Mouse (Mus musculus): ENCODE data around the gene Metrn. TPM values are rescaled to one million over a fixed set of nuclear protein-coding genes. Genes with fewer than 3 reads are reported as not detected.

Gene Metrn
- polyA plus RNA-seq, 1 experiment from 2014 or later = 11.9 TPM

GRCm38 (mm10) chr17:25762591-25762990, 34.3 kb downstream of the Metrn start:
- H3K4me1 ChIP-seq (ENCODE audit: insufficient read depth) = no peaks in the 10 kb centered on the region
- H3K9ac ChIP-seq (replicated peaks) = no peak overlapping the region
- ATAC-seq (no peak), DNase-seq (no peak)
- H3K27me3 ChIP-seq (ENCODE audit: insufficient read depth, low read length) = no peaks in the 10 kb centered on the region
- no peak overlapping the region for H3K4me3 ChIP-seq (ENCODE audit: low read depth, low read length)
- WGBS (ENCODE audit: insufficient replicate concordance) = 28% methylated on average over 3 of the region's 3 CpGs
- H3K4me2 ChIP-seq (ENCODE audit: low read depth, low read length) = no peak overlapping the region
- H3K36me3 ChIP-seq (replicated peaks; ENCODE audit: insufficient read depth, low read length) = no peaks in the 10 kb centered on the region
- H3K9me3 ChIP-seq (ENCODE audit: low read length) = no peaks in the 10 kb centered on the region
- H3K27ac ChIP-seq (ENCODE audit: low read depth) = no peak overlapping the region
- no peak for TF ChIP-seq CTCF (IDR thresholded peaks at IDR 0.05; ENCODE audit: low read depth)
- no peak for TF ChIP-seq EP300 (IDR thresholded peaks at IDR 0.05; ENCODE audit: low read depth)

- DNase-seq (peak; percentile 7), ATAC-seq (no peak)
- TF ChIP-seq CTCF (IDR thresholded peaks at IDR 0.05; ENCODE audit: low read depth) (no peak), EP300 (IDR thresholded peaks at IDR 0.05; ENCODE audit: low read depth) (no peak)
- 0 out of 2 replicates have a peak, but pooled peaks cover 3% of the 10 kb centered on the region for H3K27me3 ChIP-seq (ENCODE audit: insufficient read depth, low read length)
- H3K36me3 ChIP-seq (replicated peaks; ENCODE audit: insufficient read depth, low read length) = no peaks in the 10 kb centered on the region
- H3K4me3 ChIP-seq (ENCODE audit: low read depth, low read length) = no peak overlapping the region
- no peaks in the 10 kb centered on the region for H3K4me1 ChIP-seq (ENCODE audit: insufficient read depth)
- WGBS (ENCODE audit: insufficient replicate concordance) = 51% methylated on average over 4 of the region's 4 CpGs
- no peaks in the 10 kb centered on the region for H3K9me3 ChIP-seq (ENCODE audit: low read length)
- no peak overlapping the region for H3K27ac ChIP-seq (ENCODE audit: low read depth)
- H3K9ac ChIP-seq (replicated peaks) = no peak overlapping the region
- H3K4me2 ChIP-seq (ENCODE audit: low read depth, low read length) = no peak overlapping the region
Observed at GRCm38 (mm10) chr17:25761561-25761970, 35.4 kb downstream of the Metrn start.

- Histone ChIP-seq H3K4me2 (ENCODE audit: low read depth, low read length) (no peak overlapping the region), H3K9me3 (ENCODE audit: low read length) (no peaks in the 10 kb centered on the region), H3K9ac (replicated peaks) (no peak overlapping the region), H3K4me1 (ENCODE audit: insufficient read depth) (no peaks in the 10 kb centered on the region), H3K4me3 (ENCODE audit: low read depth, low read length) (no peak overlapping the region), H3K36me3 (replicated peaks; ENCODE audit: insufficient read depth, low read length) (no peaks in the 10 kb centered on the region), H3K27ac (ENCODE audit: low read depth) (no peak overlapping the region), H3K27me3 (ENCODE audit: insufficient read depth, low read length) (0 out of 2 replicates have a peak, but pooled peaks cover 3% of the 10 kb centered on the region)
- DNase-seq (no peak), ATAC-seq (no peak)
- WGBS (ENCODE audit: insufficient replicate concordance) = 61% methylated on average over 8 of the region's 8 CpGs
- TF ChIP-seq EP300 (IDR thresholded peaks at IDR 0.05; ENCODE audit: low read depth) (no peak), CTCF (IDR thresholded peaks at IDR 0.05; ENCODE audit: low read depth) (no peak)
Observed at GRCm38 (mm10) chr17:25760148-25760547, 36.8 kb downstream of the Metrn start.

- ATAC-seq = no peak
- 0 out of 2 replicates have a peak, but pooled peaks cover 3% of the 10 kb centered on the region for H3K27me3 ChIP-seq (ENCODE audit: insufficient read depth, low read length)
- no peaks in the 10 kb centered on the region for H3K4me1 ChIP-seq (ENCODE audit: insufficient read depth)
- H3K36me3 ChIP-seq (replicated peaks; ENCODE audit: insufficient read depth, low read length) = no peaks in the 10 kb centered on the region
- H3K4me2 ChIP-seq (ENCODE audit: low read depth, low read length) = no peak overlapping the region
- 55% methylated on average over 3 of the region's 3 CpGs for WGBS (ENCODE audit: insufficient replicate concordance)
- DNase-seq = no peak
- TF ChIP-seq CTCF (IDR thresholded peaks at IDR 0.05; ENCODE audit: low read depth) = no peak
- no peak for TF ChIP-seq EP300 (IDR thresholded peaks at IDR 0.05; ENCODE audit: low read depth)
- no peaks in the 10 kb centered on the region for H3K9me3 ChIP-seq (ENCODE audit: low read length)
- H3K4me3 ChIP-seq (ENCODE audit: low read depth, low read length) = no peak overlapping the region
- no peak overlapping the region for H3K9ac ChIP-seq (replicated peaks)
- H3K27ac ChIP-seq (ENCODE audit: low read depth) = no peak overlapping the region
Observed at GRCm38 (mm10) chr17:25757691-25758090, 39.2 kb downstream of the Metrn start.

GRCm38 (mm10) chr17:25756378-25757242, 40.3 kb downstream of the Metrn start:
- H3K27ac ChIP-seq (ENCODE audit: low read depth) = no peak overlapping the region
- ATAC-seq = peak; percentile 7; the same call in 1 of the 2 replicates
- no peak for DNase-seq
- TF ChIP-seq CTCF (IDR thresholded peaks at IDR 0.05; ENCODE audit: low read depth) = no peak
- TF ChIP-seq EP300 (IDR thresholded peaks at IDR 0.05; ENCODE audit: low read depth) = no peak
- no peak overlapping the region for H3K4me2 ChIP-seq (ENCODE audit: low read depth, low read length)
- 69% methylated on average over 9 of the region's 9 CpGs for WGBS (ENCODE audit: insufficient replicate concordance)
- H3K4me3 ChIP-seq (ENCODE audit: low read depth, low read length) = no peak overlapping the region
- no peak overlapping the region for H3K9ac ChIP-seq (replicated peaks)
- no peaks in the 10 kb centered on the region for H3K4me1 ChIP-seq (ENCODE audit: insufficient read depth)
- H3K36me3 ChIP-seq (replicated peaks; ENCODE audit: insufficient read depth, low read length) = no peaks in the 10 kb centered on the region
- H3K9me3 ChIP-seq (ENCODE audit: low read length) = no peaks in the 10 kb centered on the region
- H3K27me3 ChIP-seq (ENCODE audit: insufficient read depth, low read length) = 0 out of 2 replicates have a peak, but pooled peaks cover 3% of the 10 kb centered on the region

- DNase-seq = no peak
Observed at GRCm38 (mm10) chr17:25755627-25756377, 41.1 kb downstream of the Metrn start.

More at GRCm38 (mm10) chr17:25755627-25756377, 41.1 kb downstream of the Metrn start:
- 39% methylated on average over 4 of the region's 4 CpGs for WGBS (ENCODE audit: insufficient replicate concordance)
- Histone ChIP-seq H3K4me3 (ENCODE audit: low read depth, low read length) (no peak overlapping the region), H3K27me3 (ENCODE audit: insufficient read depth, low read length) (0 out of 2 replicates have a peak, but pooled peaks cover 3% of the 10 kb centered on the region), H3K4me2 (ENCODE audit: low read depth, low read length) (no peak overlapping the region), H3K9ac (replicated peaks) (no peak overlapping the region), H3K27ac (ENCODE audit: low read depth) (no peak overlapping the region), H3K4me1 (ENCODE audit: insufficient read depth) (no peaks in the 10 kb centered on the region), H3K36me3 (replicated peaks; ENCODE audit: insufficient read depth, low read length) (no peaks in the 10 kb centered on the region), H3K9me3 (ENCODE audit: low read length) (no peaks in the 10 kb centered on the region)
- ATAC-seq = 0 out of 2 replicates have a peak, but pooled peaks have one; percentile 15
- TF ChIP-seq CTCF (IDR thresholded peaks at IDR 0.05; ENCODE audit: low read depth) (no peak), EP300 (IDR thresholded peaks at IDR 0.05; ENCODE audit: low read depth) (no peak)
